Mouse (Mus musculus) midbrain, embryonic 12.5 days (tissue): Measurements from ENCODE around the gene Olfr1366. TPM values are rescaled to one million over a fixed set of nuclear protein-coding genes. Genes with fewer than 3 reads are reported as not detected.
"Not testable (repeated sequence)": the region's sequence is repeated elsewhere in the genome, so short reads cannot be mapped to it uniquely, and the experiment has no call there.

Experiments
- ATAC-seq: fragments of 200-750 bp; cut with Nextera tagmentation; 2 replicates; pipeline ENCODE4 v1.8.0; 2017; ENCODE audit warnings: low read depth, moderate TSS enrichment, moderate library complexity; ENCODE audit not compliant: low FRiP score
- H3K27ac ChIP-seq: fragments of 300-500 bp; sonication (generic); replicated peaks from 2 replicates; pipeline ENCODE4 v1.5.1; 2016; ENCODE audit warnings: mild to moderate bottlenecking
- H3K27me3 ChIP-seq: fragments of 300-500 bp; sonication (generic); 2 replicates; pipeline ENCODE4 v1.6.1; 2016; ENCODE audit warnings: mild to moderate bottlenecking
- H3K36me3 ChIP-seq: fragments of 300-500 bp; sonication (generic); 2 replicates; pipeline ENCODE4 v1.6.1; 2016
- H3K4me1 ChIP-seq: fragments of 300-500 bp; sonication (generic); 2 replicates; pipeline ENCODE4 v1.6.1; 2016
- H3K4me2 ChIP-seq: fragments of 300-500 bp; sonication (generic); replicated peaks from 2 replicates; pipeline ENCODE4 v1.6.1; 2016; ENCODE audit warnings: mild to moderate bottlenecking, moderate library complexity
- H3K4me3 ChIP-seq: fragments of 300-500 bp; sonication (generic); 2 replicates; pipeline ENCODE4 v1.5.1; 2016; ENCODE audit warnings: mild to moderate bottlenecking
- H3K9ac ChIP-seq: fragments of 300-500 bp; sonication (generic); replicated peaks from 2 replicates; pipeline ENCODE4 v1.6.1; 2016; ENCODE audit warnings: mild to moderate bottlenecking, moderate library complexity
- H3K9me3 ChIP-seq: fragments of 300-500 bp; sonication (generic); 2 replicates; pipeline ENCODE4 v1.6.1; 2016; ENCODE audit warnings: mild to moderate bottlenecking
- WGBS: fragments of 180-500 bp; shearing (Covaris S2); methylation state at CpG from one replicate; pipeline ENCODE4 v1.1.7; 2016; 5-methylcytosine and 5-hydroxymethylcytosine counted together
- polyA plus RNA-seq: library from polyadenylated mRNA; unstranded; fragments of >200 nt; fragmentation: Nextera tagmentation; extraction: Ambion mirVana; gene quantifications from 2 replicates; pipeline ENCODE4 v1.2.1, GENCODE M21; 2016

The Olfr1366 gene
- 0.21 and 0.22 TPM in 2 replicates for polyA plus RNA-seq

GRCm38 (mm10) chr13:21542708-21543107, at the start of gene Olfr1366:
Olfr1366 (minus strand) TSS chr13:21542808.
- no peak for ATAC-seq
- H3K9me3 ChIP-seq: no peaks in the 10 kb centered on the region
- 91% methylated on average over 1 of the region's 1 CpGs for WGBS
- H3K27ac ChIP-seq: no peak within 1 kb of the TSS
- no peak within 1 kb of the TSS for H3K4me2 ChIP-seq
- H3K4me1 ChIP-seq: no peaks in the 10 kb centered on the region
- 0 out of 2 replicates have a peak, but pooled peaks cover 3% of the 10 kb centered on the region for H3K27me3 ChIP-seq
- H3K36me3 ChIP-seq: no peaks in the 10 kb centered on the region
- no peak within 1 kb of the TSS for H3K9ac ChIP-seq
- no peak within 1 kb of the TSS for H3K4me3 ChIP-seq

- H3K36me3 ChIP-seq: no peaks in the 10 kb centered on the region
- no peaks in the 10 kb centered on the region for H3K4me1 ChIP-seq
- no peak overlapping the region for H3K27ac ChIP-seq
- H3K27me3 ChIP-seq: no peaks in the 10 kb centered on the region
- no peak for ATAC-seq
- 0 out of 2 replicates have a peak, but pooled peaks cover 6% of the 10 kb centered on the region for H3K9me3 ChIP-seq
- H3K4me3 ChIP-seq: no peak overlapping the region
- H3K9ac ChIP-seq: no peak overlapping the region
- H3K4me2 ChIP-seq: no peak overlapping the region
- WGBS: 68% methylated on average over 2 of the region's 2 CpGs
Measured at GRCm38 (mm10) chr13:21591618-21592017, 49.0 kb upstream of the Olfr1366 start.

GRCm38 (mm10) chr13:21581659-21582058, 39.1 kb upstream of the Olfr1366 start, which contains the start of gene Olfr1364:
Olfr1364 (minus strand) TSS chr13:21581759.
- Histone ChIP-seq H3K4me2 (no peak within 1 kb of the TSS), H3K9me3 (no peaks in the 10 kb centered on the region), H3K4me1 (no peaks in the 10 kb centered on the region), H3K27me3 (no peaks in the 10 kb centered on the region), H3K4me3 (no peak within 1 kb of the TSS), H3K27ac (no peak within 1 kb of the TSS), H3K36me3 (no peaks in the 10 kb centered on the region), H3K9ac (no peak within 1 kb of the TSS)
- WGBS: 92% methylated on average over 2 of the region's 2 CpGs
- ATAC-seq: no peak

GRCm38 (mm10) chr13:21559793-21560192, 17.2 kb upstream of the Olfr1366 start, which contains the start of gene Olfr1535:
Olfr1535 (minus strand) TSS chr13:21559893.
- no peak for ATAC-seq
- Histone ChIP-seq H3K4me3 (no peak within 1 kb of the TSS), H3K9ac (no peak within 1 kb of the TSS), H3K36me3 (no peaks in the 10 kb centered on the region), H3K4me1 (no peaks in the 10 kb centered on the region), H3K4me2 (no peak within 1 kb of the TSS), H3K27me3 (no peaks in the 10 kb centered on the region), H3K9me3 (no peaks in the 10 kb centered on the region), H3K27ac (no peak within 1 kb of the TSS)
- 53% methylated on average over 1 of the region's 1 CpGs for WGBS

GRCm38 (mm10) chr13:21550416-21551110, 8.0 kb upstream of the Olfr1366 start:
- Histone ChIP-seq H3K9ac (no peak overlapping the region), H3K4me1 (no peaks in the 10 kb centered on the region), H3K4me2 (no peak overlapping the region), H3K27ac (no peak overlapping the region), H3K9me3 (no peaks in the 10 kb centered on the region), H3K4me3 (no peak overlapping the region), H3K36me3 (no peaks in the 10 kb centered on the region), H3K27me3 (no peaks in the 10 kb centered on the region)
- WGBS: 68% methylated on average over 3 of the region's 3 CpGs
- ATAC-seq: no peak

GRCm38 (mm10) chr13:21549487-21549886, 6.9 kb upstream of the Olfr1366 start:
- Histone ChIP-seq H3K4me3 (no peak overlapping the region), H3K9me3 (no peaks in the 10 kb centered on the region), H3K9ac (no peak overlapping the region), H3K27me3 (no peaks in the 10 kb centered on the region), H3K27ac (no peak overlapping the region), H3K4me2 (no peak overlapping the region), H3K36me3 (no peaks in the 10 kb centered on the region), H3K4me1 (no peaks in the 10 kb centered on the region)
- ATAC-seq: no peak
- 92% methylated on average over 3 of the region's 3 CpGs for WGBS

- H3K27me3 ChIP-seq: no peaks in the 10 kb centered on the region
- peaks cover 8% of the 10 kb centered on the region for H3K4me1 ChIP-seq
- WGBS: under 1% methylated on average over 39 of the region's 39 CpGs
Measured at GRCm38 (mm10) chr13:21530781-21531201, 11.8 kb downstream of the Olfr1366 start, which contains the start of gene Zkscan8. Zkscan8 (minus strand) TSS chr13:21531120.

GRCm38 (mm10) chr13:21530136-21530535, 12.5 kb downstream of the Olfr1366 start:
- Histone ChIP-seq H3K4me3 (peak overlapping the region; percentile 26), H3K4me2 (peak overlapping the region; percentile 52), H3K36me3 (peaks cover 15% of the 10 kb centered on the region), H3K9ac (0 out of 2 replicates have a peak overlapping the region, but pooled peaks have one; percentile 11), H3K27ac (no peak overlapping the region), H3K9me3 (no peaks in the 10 kb centered on the region), H3K27me3 (no peaks in the 10 kb centered on the region), H3K4me1 (peaks cover 8% of the 10 kb centered on the region)
- WGBS: 55% methylated on average over 7 of the region's 7 CpGs
- no peak for ATAC-seq

More at GRCm38 (mm10) chr13:21530781-21531201, 11.8 kb downstream of the Olfr1366 start, which contains the start of gene Zkscan8:
- peaks cover 10% of the 10 kb centered on the region for H3K36me3 ChIP-seq
- peak within 1 kb of the TSS; percentile 95 for H3K9ac ChIP-seq
- peak; percentile 99 for ATAC-seq
- H3K27ac ChIP-seq: peak within 1 kb of the TSS; percentile 93
- H3K4me3 ChIP-seq: peak within 1 kb of the TSS; percentile 93
- H3K9me3 ChIP-seq: no peaks in the 10 kb centered on the region
- peak within 1 kb of the TSS; percentile 64 for H3K4me2 ChIP-seq

- Histone ChIP-seq H3K27ac (peak overlapping the region; percentile 80), H3K27me3 (no peaks in the 10 kb centered on the region), H3K4me3 (peak overlapping the region; percentile 65), H3K9ac (peak overlapping the region; percentile 63), H3K4me1 (0 out of 2 replicates have a peak, but pooled peaks cover 4% of the 10 kb centered on the region), H3K4me2 (peak overlapping the region; percentile 53), H3K9me3 (no peaks in the 10 kb centered on the region), H3K36me3 (no peaks in the 10 kb centered on the region)
- ATAC-seq: peak; percentile 99
- WGBS: under 1% methylated on average over 21 of the region's 21 CpGs
Measured at GRCm38 (mm10) chr13:21506221-21506649, 36.4 kb downstream of the Olfr1366 start.

- Histone ChIP-seq H3K4me2 (no peak overlapping the region), H3K27ac (no peak overlapping the region), H3K27me3 (0 out of 2 replicates have a peak, but pooled peaks cover 3% of the 10 kb centered on the region), H3K9me3 (no peaks in the 10 kb centered on the region), H3K4me1 (0 out of 2 replicates have a peak, but pooled peaks cover 4% of the 10 kb centered on the region), H3K36me3 (no peaks in the 10 kb centered on the region), H3K4me3 (no peak overlapping the region), H3K9ac (no peak overlapping the region)
- WGBS: 86% methylated on average over 5 of the region's 5 CpGs
- no peak for ATAC-seq
Measured at GRCm38 (mm10) chr13:21502296-21502695, 40.3 kb downstream of the Olfr1366 start.

- H3K4me3 ChIP-seq, H3K9me3 ChIP-seq, H3K4me1 ChIP-seq, ATAC-seq, H3K27ac ChIP-seq, H3K9ac ChIP-seq, H3K36me3 ChIP-seq, H3K4me2 ChIP-seq, H3K27me3 ChIP-seq: not testable (repeated sequence)
- WGBS: 94% methylated on average over 17 of the region's 17 CpGs
Measured at GRCm38 (mm10) chr13:21501182-21501581, 41.4 kb downstream of the Olfr1366 start, which contains the start of gene Gm11273. Gm11273 (minus strand) TSS chr13:21501418.

- H3K27ac ChIP-seq: no peak within 1 kb of the TSS
- no peak within 1 kb of the TSS for H3K4me2 ChIP-seq
- H3K4me1 ChIP-seq: no peaks in the 10 kb centered on the region
- no peak within 1 kb of the TSS for H3K4me3 ChIP-seq
- no peak for ATAC-seq
- no peak within 1 kb of the TSS for H3K9ac ChIP-seq
- WGBS: 94% methylated on average over 21 of the region's 21 CpGs
- H3K36me3 ChIP-seq: no peaks in the 10 kb centered on the region
- 0 out of 2 replicates have a peak, but pooled peaks cover 3% of the 10 kb centered on the region for H3K27me3 ChIP-seq
- no peaks in the 10 kb centered on the region for H3K9me3 ChIP-seq
Measured at GRCm38 (mm10) chr13:21495080-21495479, 47.5 kb downstream of the Olfr1366 start, which contains the start of gene AK157302. AK157302 (plus strand) TSS chr13:21495223.
